Mouse (Mus musculus) heart, embryonic 11.5 days (tissue): ENCODE measurements around the gene Vmn2r96. TPM values are rescaled to one million over a fixed set of nuclear protein-coding genes. Genes with fewer than 3 reads are reported as not detected.

Experiments
- polyA plus RNA-seq: library from polyadenylated mRNA; unstranded; fragments of >200 nt; fragmentation: Nextera tagmentation; extraction: Ambion mirVana; gene quantifications from 2 replicates; pipeline ENCODE4 v1.2.1, GENCODE M21; 2014

Gene Vmn2r96
- polyA plus RNA-seq, 1 experiment from 2014 or later: not detected

Other genes with a start within 250 kb of the Vmn2r96 start
- not detected in 2 replicates for gene Vmn2r95, start 149.1 kb upstream of the Vmn2r96 start, polyA plus RNA-seq